Mouse (Mus musculus): ENCODE results near the gene Ap1m2. TPM values are rescaled to one million over a fixed set of nuclear protein-coding genes. Genes with fewer than 3 reads are reported as not detected.

Gene Ap1m2
- polyA plus RNA-seq, 1 experiment from 2014 or later, result 0.30 TPM

GRCm38 (mm10) chr9:21245113-21245487 is 67.0 kb downstream of the Ap1m2 start:
- Histone ChIP-seq H3K4me1 (ENCODE audit: control insufficient read depth in 2 of 2, insufficient read depth in 2 of 2, low read length in 2 of 2) (peaks cover 0 to 18% of the 10 kb centered on the region in 2 experiments; a peak in 2 of 4 replicates), H3K27ac (replicated peaks in 1 of 2; ENCODE audit: control insufficient read depth in 1 of 2, insufficient read depth in 1 of 2, low read depth in 2 of 2, low read length in 2 of 2) (no peak overlapping the region), H3K9me3 (ENCODE audit: control insufficient read depth, low read length) (0 out of 2 replicates have a peak, but pooled peaks cover 2% of the 10 kb centered on the region), H3K9ac (ENCODE audit: low read length) (peak overlapping the region; percentile 58), H3K4me2 (ENCODE audit: low read length) (peak overlapping the region; percentile 95), H3K36me3 (ENCODE audit: control insufficient read depth, insufficient read depth, low read length) (no peaks in the 10 kb centered on the region), H3K27me3 (ENCODE audit: control insufficient read depth, insufficient read depth, low read length) (peaks cover 70% of the 10 kb centered on the region), H3K4me3 (ENCODE audit: control insufficient read depth in 1 of 2, insufficient read depth in 1 of 2, low read depth in 1 of 2, low read length in 2 of 2) (peak overlapping the region; percentile 39 to 52)
- 2% methylated on average over 16 of the region's 16 CpGs for WGBS
- peak; percentile 5; the same call in 1 of the 2 replicates for ATAC-seq (ENCODE audit: insufficient number of reproducible peaks, insufficient read depth, low FRiP score, low read depth)

GRCm38 (mm10) chr9:21244428-21245112 is 67.6 kb downstream of the Ap1m2 start:
- Histone ChIP-seq H3K4me1 (ENCODE audit: control insufficient read depth in 2 of 2, insufficient read depth in 2 of 2, low read length in 2 of 2) (peaks cover 1 to 15% of the 10 kb centered on the region in 2 experiments; a peak in 2 of 4 replicates), H3K27me3 (ENCODE audit: control insufficient read depth, insufficient read depth, low read length) (peaks cover 65% of the 10 kb centered on the region), H3K9ac (ENCODE audit: low read length) (peak overlapping the region; percentile 58), H3K27ac (replicated peaks in 1 of 2; ENCODE audit: control insufficient read depth in 1 of 2, insufficient read depth in 1 of 2, low read depth in 2 of 2, low read length in 2 of 2) (no peak overlapping the region), H3K9me3 (ENCODE audit: control insufficient read depth, low read length) (0 out of 2 replicates have a peak, but pooled peaks cover 2% of the 10 kb centered on the region), H3K4me2 (ENCODE audit: low read length) (peak overlapping the region; percentile 95), H3K4me3 (ENCODE audit: control insufficient read depth in 1 of 2, insufficient read depth in 1 of 2, low read depth in 1 of 2, low read length in 2 of 2) (peak overlapping the region; percentile 39 to 52), H3K36me3 (ENCODE audit: control insufficient read depth, insufficient read depth, low read length) (no peaks in the 10 kb centered on the region)
- WGBS, result under 1% methylated on average over 72 of the region's 72 CpGs
- ATAC-seq (ENCODE audit: insufficient number of reproducible peaks, insufficient read depth, low FRiP score, low read depth), result peak; percentile 37; the same call in 1 of the 2 replicates

Other genes starting within 250 kb of the Ap1m2 start
- 1.1 TPM in 1 of 2 replicates, not detected in the other for gene Zglp1, start 245.2 kb downstream of the Ap1m2 start, polyA plus RNA-seq (2014; fragmentation: Nextera tagmentation; extraction: Ambion mirVana)
- gene Gm49373, start 239.2 kb downstream of the Ap1m2 start, polyA plus RNA-seq (2014; fragmentation: Nextera tagmentation; extraction: Ambion mirVana), result 0.12 and 0.49 TPM in 2 replicates
- gene Fdx1l, start 238.7 kb downstream of the Ap1m2 start, polyA plus RNA-seq (2014; fragmentation: Nextera tagmentation; extraction: Ambion mirVana), result 45.1 and 50.8 TPM in 2 replicates
- 1.3 and 1.4 TPM in 2 replicates for gene Gm38431, start 220.3 kb downstream of the Ap1m2 start, polyA plus RNA-seq (2014; fragmentation: Nextera tagmentation; extraction: Ambion mirVana)
- gene Raver1, start 220.3 kb downstream of the Ap1m2 start, polyA plus RNA-seq (2014; fragmentation: Nextera tagmentation; extraction: Ambion mirVana), result 43.9 and 44.9 TPM in 2 replicates
- 11.2 and 11.9 TPM in 2 replicates for gene Tyk2, start 181.1 kb downstream of the Ap1m2 start, polyA plus RNA-seq (2014; fragmentation: Nextera tagmentation; extraction: Ambion mirVana)
- 209 and 212 TPM in 2 replicates for gene Cdc37, start 162.4 kb downstream of the Ap1m2 start, polyA plus RNA-seq (2014; fragmentation: Nextera tagmentation; extraction: Ambion mirVana)
- 11.0 and 11.8 TPM in 2 replicates for gene Pde4a, start 146.6 kb downstream of the Ap1m2 start, polyA plus RNA-seq (2014; fragmentation: Nextera tagmentation; extraction: Ambion mirVana)
- gene Keap1, start 73.0 kb downstream of the Ap1m2 start, polyA plus RNA-seq (2014; fragmentation: Nextera tagmentation; extraction: Ambion mirVana), result 31.5 and 32.3 TPM in 2 replicates
- 0.18 and 0.26 TPM in 2 replicates for gene S1pr5, start 63.9 kb downstream of the Ap1m2 start, polyA plus RNA-seq (2014; fragmentation: Nextera tagmentation; extraction: Ambion mirVana)
- 47.2 and 51.4 TPM in 2 replicates for gene Atg4d, start 47.0 kb downstream of the Ap1m2 start, polyA plus RNA-seq (2014; fragmentation: Nextera tagmentation; extraction: Ambion mirVana)
- gene Kri1, start 24.4 kb downstream of the Ap1m2 start, polyA plus RNA-seq (2014; fragmentation: Nextera tagmentation; extraction: Ambion mirVana), result 7.6 and 12.6 TPM in 2 replicates
- 94.7 and 96.9 TPM in 2 replicates for gene Cdkn2d, start 20.9 kb downstream of the Ap1m2 start, polyA plus RNA-seq (2014; fragmentation: Nextera tagmentation; extraction: Ambion mirVana)
- 66.4 and 67.9 TPM in 2 replicates for gene Slc44a2, start 8.4 kb upstream of the Ap1m2 start, polyA plus RNA-seq (2014; fragmentation: Nextera tagmentation; extraction: Ambion mirVana)
- 103 and 109 TPM in 2 replicates for gene Ilf3, start 55.5 kb upstream of the Ap1m2 start, polyA plus RNA-seq (2014; fragmentation: Nextera tagmentation; extraction: Ambion mirVana)
- 22.7 and 24.3 TPM in 2 replicates for gene Qtrt1, start 99.5 kb upstream of the Ap1m2 start, polyA plus RNA-seq (2014; fragmentation: Nextera tagmentation; extraction: Ambion mirVana)
- 57.1 and 58.2 TPM in 2 replicates for gene Dnm2, start 112.6 kb upstream of the Ap1m2 start, polyA plus RNA-seq (2014; fragmentation: Nextera tagmentation; extraction: Ambion mirVana)
- 77.5 and 81.4 TPM in 2 replicates for gene Tmed1, start 197.9 kb upstream of the Ap1m2 start, polyA plus RNA-seq (2014; fragmentation: Nextera tagmentation; extraction: Ambion mirVana)
- 2.4 and 2.9 TPM in 2 replicates for gene AB124611, start 213.8 kb upstream of the Ap1m2 start, polyA plus RNA-seq (2014; fragmentation: Nextera tagmentation; extraction: Ambion mirVana)
- gene Carm1, start 234.6 kb upstream of the Ap1m2 start, polyA plus RNA-seq (2014; fragmentation: Nextera tagmentation; extraction: Ambion mirVana), result 38.1 and 41.0 TPM in 2 replicates

Data from heart, embryonic 14.5 days (tissue).